ENCODE assay signal across 13 mouse cellular contexts in the genomic region with DNA sequence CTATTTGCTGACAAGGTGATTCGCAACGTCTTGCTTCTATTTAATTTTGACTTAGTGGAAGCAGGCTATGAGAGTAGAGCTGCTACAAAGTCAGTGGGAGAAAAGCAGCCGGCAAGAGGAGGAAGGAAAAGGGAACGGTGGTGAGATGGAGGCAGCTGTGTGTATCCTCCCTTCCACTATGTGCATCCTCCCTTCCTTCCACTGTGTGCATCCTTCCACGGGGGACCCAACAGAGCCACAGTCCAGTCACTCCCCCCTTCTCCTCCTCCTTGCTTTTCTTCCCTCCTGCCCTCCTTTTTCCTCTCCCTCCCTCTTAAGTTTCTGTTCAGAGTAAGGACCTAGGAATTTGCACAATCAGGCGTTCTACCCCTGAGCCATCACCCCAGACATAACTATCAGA.
"Had no signal": no experiment of that assay in that cellular context is flagged by ENCODE, and none has a peak within 500 bp of the region (broad histone marks: within the 10 kb centered on the region; RNA-seq: fewer than 3 reads in every experiment).

No protein-coding gene starts in this region.

- H3K4me3 ChIP-seq: limb, embryonic 10.5 days; liver, embryonic 12.5 days; midbrain, embryonic 12.5 days; neural tube, embryonic 13.5 days had no signal

- H3K9me3 ChIP-seq: limb, embryonic 10.5 days; liver, embryonic 12.5 days; midbrain, embryonic 12.5 days; neural tube, embryonic 13.5 days had no signal

- H3K4me2 ChIP-seq: liver, embryonic 12.5 days; lung, embryonic 14.5 days; midbrain, embryonic 12.5 days; neural tube, embryonic 13.5 days had no signal

- H3K27me3 ChIP-seq: liver, embryonic 12.5 days; midbrain, embryonic 12.5 days; neural tube, embryonic 13.5 days had no signal

- H3K36me3 ChIP-seq: limb, embryonic 10.5 days; liver, embryonic 12.5 days; midbrain, embryonic 12.5 days; neural tube, embryonic 13.5 days had no signal

- ATAC-seq: liver, embryonic 12.5 days; midbrain, embryonic 16.5 days had no signal

- H3K27ac ChIP-seq: limb, embryonic 10.5 days; liver, embryonic 12.5 days; midbrain, embryonic 12.5 days; neural tube, embryonic 13.5 days had no signal

- DNase-seq: kidney, adult 2 months; kidney, postnatal 14 days; retina, postnatal 1 day; right cerebral cortex, postnatal 4 days; spleen, adult 18-20 months; thymus, adult 18-20 months; thymus, postnatal 14 days had no signal

- H3K9ac ChIP-seq: liver, embryonic 12.5 days; lung, embryonic 14.5 days; midbrain, embryonic 12.5 days; neural tube, embryonic 13.5 days had no signal
